Mouse (Mus musculus) cerebellum, adult 2 months (tissue): ENCODE data around the gene Npas1.

ENCODE experiments used
- CTCF ChIP-seq: fragments of 200-500 bp; IDR thresholded peaks from 2 replicates; pipeline ENCODE4 v1.5.1; 2011; ENCODE audit warnings: low read depth, mild to moderate bottlenecking, control low read depth, low read length, moderate library complexity, borderline replicate concordance; ENCODE audit not compliant: insufficient read depth
- POLR2A ChIP-seq: fragments of 200-500 bp; IDR thresholded peaks from 2 replicates; pipeline ENCODE4 v1.6.1; 2011; ENCODE audit warnings: low read length, control low read depth, borderline replicate concordance; ENCODE audit not compliant: insufficient read depth

- TF ChIP-seq CTCF (no peak), POLR2A (no peak)
Observed at GRCm38 (mm10) chr7:16473847-16474246, 3.7 kb downstream of the Npas1 start.
